Mouse (Mus musculus) forebrain, postnatal 0 days (tissue): ENCODE measurements around the gene Faxc. TPM values are rescaled to one million over a fixed set of nuclear protein-coding genes. Genes with fewer than 3 reads are reported as not detected.

ENCODE experiments used
- ATAC-seq: fragments of 200-750 bp; cut with Nextera tagmentation; 2 replicates; pipeline ENCODE4 v1.8.0; 2017; ENCODE audit warnings: mild to moderate bottlenecking, moderate library complexity
- DNase-seq: peaks from one replicate; pipeline ENCODE4 v3.0.0-alpha.2; 2015
- H3K27ac ChIP-seq: fragments of 300-500 bp; sonication (generic); 2 replicates; pipeline ENCODE4 v1.5.1; 2014; ENCODE audit warnings: low read depth, mild to moderate bottlenecking, antibody characterized with exemption, low read length, moderate library complexity, mixed read lengths
- H3K27me3 ChIP-seq: fragments of 300-500 bp; sonication (generic); 2 replicates; pipeline ENCODE4 v1.6.1; 2014; ENCODE audit warnings: mild to moderate bottlenecking, low read length, mixed read lengths; ENCODE audit not compliant: insufficient read depth
- H3K36me3 ChIP-seq: fragments of 300-500 bp; sonication (generic); 2 replicates; pipeline ENCODE4 v1.6.1; 2014; ENCODE audit warnings: mild to moderate bottlenecking, moderate library complexity; ENCODE audit not compliant: insufficient read depth
- H3K4me1 ChIP-seq: fragments of 300-500 bp; sonication (generic); 2 replicates; pipeline ENCODE4 v1.6.1; 2014; ENCODE audit warnings: antibody characterized with exemption; ENCODE audit not compliant: insufficient read depth
- H3K4me2 ChIP-seq: fragments of 300-500 bp; sonication (generic); 2 replicates; pipeline ENCODE4 v1.6.1; 2014; ENCODE audit warnings: low read depth, mild to moderate bottlenecking, moderate library complexity
- H3K4me3 ChIP-seq: fragments of 300-500 bp; sonication (generic); 2 replicates; pipeline ENCODE4 v1.5.1; 2014; ENCODE audit warnings: low read depth, low read length, mixed read lengths
- H3K9ac ChIP-seq: fragments of 300-500 bp; sonication (generic); 2 replicates; pipeline ENCODE4 v1.6.1; 2014; ENCODE audit warnings: mild to moderate bottlenecking
- H3K9me3 ChIP-seq: fragments of 300-500 bp; sonication (generic); 2 replicates; pipeline ENCODE4 v1.6.1; 2016; ENCODE audit warnings: low read length
- CTCF ChIP-seq: sonication (generic); IDR thresholded peaks from 2 replicates; pipeline ENCODE4 v1.5.1; 2016; ENCODE audit warnings: antibody characterized with exemption, control low read depth, low read depth
- WGBS: fragments of 180-500 bp; shearing (Covaris S2); extraction: QIAGEN DNeasy Blood & Tissue Kit; methylation state at CpG from one replicate; pipeline ENCODE4 v1.1.7; 2014; 5-methylcytosine and 5-hydroxymethylcytosine counted together
- polyA plus RNA-seq: library from polyadenylated mRNA; unstranded; fragments of >200 nt; fragmentation: Nextera tagmentation; extraction: Ambion mirVana; gene quantifications from 2 replicates; pipeline ENCODE4 v1.2.1, GENCODE M21; 2015
- total RNA-seq: library from RNA; depleted of rRNA; stranded (reverse); fragments of >200 nt; gene quantifications from 2 replicates; pipeline ENCODE4 v1.2.3, GENCODE M21; 2014; rRNA removed

The Faxc gene
- total and polyA plus RNA-seq, 2 experiments from 2014 or later: 11.8 to 72.0 TPM

DNA sequence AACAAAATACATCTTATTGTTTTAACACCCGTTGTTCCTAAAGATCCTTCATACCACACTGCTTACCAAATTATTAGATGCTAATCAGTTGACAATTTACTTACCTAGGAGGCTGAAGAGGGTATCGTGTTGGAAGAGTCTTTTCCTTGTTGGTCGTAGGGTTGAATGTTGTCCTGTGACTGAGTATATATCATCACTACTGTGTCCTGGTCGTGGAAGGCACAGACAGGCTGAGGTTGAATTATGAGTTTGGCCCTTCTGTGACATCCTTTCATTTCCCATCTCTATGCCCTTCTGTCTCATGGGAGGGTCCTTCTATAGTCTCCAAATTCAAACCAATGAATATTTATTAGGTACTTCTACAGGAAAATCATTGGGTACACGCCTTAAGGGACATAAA is 87.3 kb downstream of the Faxc start:
- Histone ChIP-seq H3K4me3 (no peak overlapping the region), H3K9me3 (no peaks in the 10 kb centered on the region), H3K27ac (no peak overlapping the region), H3K9ac (no peak overlapping the region), H3K36me3 (no peaks in the 10 kb centered on the region), H3K4me1 (no peaks in the 10 kb centered on the region), H3K4me2 (no peak overlapping the region), H3K27me3 (no peaks in the 10 kb centered on the region)
- ATAC-seq: 0 out of 2 replicates have a peak, but pooled peaks have one; percentile 7
- no peak for DNase-seq
- no peak for TF ChIP-seq CTCF
- WGBS: 44% methylated on average over 5 of the region's 5 CpGs

DNA sequence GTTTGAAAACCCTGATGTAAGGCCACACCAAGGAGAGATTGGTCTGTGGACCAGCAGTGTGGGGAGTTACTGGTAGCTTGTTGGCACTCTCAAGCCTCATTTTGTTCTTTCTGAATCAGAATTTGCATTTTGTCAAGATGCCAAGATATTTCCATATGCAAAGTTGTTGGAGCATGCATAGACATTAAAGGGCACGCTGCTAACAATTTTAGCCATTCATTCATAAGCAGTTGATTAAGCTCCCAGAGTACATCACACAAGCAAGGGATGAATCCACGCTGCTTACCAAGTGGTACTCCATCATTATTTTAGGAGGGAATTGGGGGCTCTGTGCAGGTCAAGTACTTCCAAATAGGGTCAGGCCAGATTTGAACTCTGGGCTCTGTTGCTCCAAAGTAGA is 98.8 kb downstream of the Faxc start:
- Histone ChIP-seq H3K9me3 (no peaks in the 10 kb centered on the region), H3K36me3 (no peaks in the 10 kb centered on the region), H3K4me1 (no peaks in the 10 kb centered on the region), H3K9ac (no peak overlapping the region), H3K27ac (no peak overlapping the region), H3K4me3 (no peak overlapping the region), H3K4me2 (no peak overlapping the region), H3K27me3 (no peaks in the 10 kb centered on the region)
- TF ChIP-seq CTCF: no peak
- ATAC-seq: peak; percentile 32; the same call in 1 of the 2 replicates
- peak; percentile 11 for DNase-seq
- 24% methylated on average over 2 of the region's 2 CpGs for WGBS

Other genes starting within 250 kb of the Faxc start
- 0.38 and 1.5 TPM in 2 replicates for gene Prdm13, start 245.4 kb upstream of the Faxc start, total RNA-seq
- gene Prdm13, start 245.4 kb upstream of the Faxc start, polyA plus RNA-seq: not detected in 2 replicates
- 40.8 and 47.5 TPM in 2 replicates for gene Ccnc, start 203.6 kb upstream of the Faxc start, total RNA-seq
- gene Ccnc, start 203.6 kb upstream of the Faxc start, polyA plus RNA-seq: 44.2 and 56.0 TPM in 2 replicates
- 12.0 and 15.1 TPM in 2 replicates for gene Usp45, start 164.2 kb upstream of the Faxc start, total RNA-seq
- gene Usp45, start 164.2 kb upstream of the Faxc start, polyA plus RNA-seq: 3.5 and 5.3 TPM in 2 replicates
- 10.5 and 15.9 TPM in 2 replicates for gene Tstd3, start 164.1 kb upstream of the Faxc start, total RNA-seq
- gene Tstd3, start 164.1 kb upstream of the Faxc start, polyA plus RNA-seq: 13.2 and 16.6 TPM in 2 replicates
- 83.8 and 104 TPM in 2 replicates for gene Pnisr, start 83.7 kb upstream of the Faxc start, total RNA-seq
- 99.5 and 128 TPM in 2 replicates for gene Pnisr, start 83.7 kb upstream of the Faxc start, polyA plus RNA-seq
- gene Coq3, start 51.7 kb upstream of the Faxc start, total RNA-seq: 15.7 and 20.7 TPM in 2 replicates
- 22.2 and 22.7 TPM in 2 replicates for gene Coq3, start 51.7 kb upstream of the Faxc start, polyA plus RNA-seq